Mouse (Mus musculus): ENCODE measurements at regions not wholly inside any gene's neighbourhood (a gene's known extent, or its start where the extent isn't known, plus 50 kb on each side); places are given as distances from the start of the nearest gene placed in this dataset.

- no peak for DNase-seq (ENCODE audit: low spot score)
Measured at GRCm38 (mm10) chr2:178660071-178660470, 229.7 kb downstream of the Cdh26 start.

DNA sequence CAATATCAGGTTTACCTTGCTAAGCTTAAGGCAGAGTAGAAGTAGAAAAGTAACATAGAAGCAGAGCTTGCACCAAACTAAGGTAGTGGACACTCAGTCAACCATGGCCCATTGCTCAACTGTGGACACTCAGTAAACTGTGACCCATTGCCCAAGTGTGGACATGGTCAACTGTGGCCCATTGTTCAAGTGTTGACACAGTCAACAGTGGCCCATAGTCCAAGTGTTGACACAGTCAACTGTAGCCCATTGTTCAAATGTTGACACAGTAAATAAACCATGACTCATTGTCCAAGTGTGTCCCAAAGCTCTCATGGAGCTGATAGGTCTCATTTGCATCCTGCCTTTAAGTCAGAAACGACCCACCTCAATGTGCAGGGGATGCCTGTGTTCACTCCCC is 232.1 kb downstream of the Cdh26 start:
- no peak for DNase-seq (ENCODE audit: low spot score)

- DNase-seq (ENCODE audit: low spot score): peak; percentile 89
Measured at GRCm38 (mm10) chr2:178664977-178665376, 234.6 kb downstream of the Cdh26 start.

GRCm38 (mm10) chr2:178668451-178668850 is 238.1 kb downstream of the Cdh26 start:
- no peak for DNase-seq (ENCODE audit: low spot score)

GRCm38 (mm10) chr2:178670952-178671351 is 240.6 kb downstream of the Cdh26 start:
- DNase-seq (ENCODE audit: low spot score): no peak

GRCm38 (mm10) chr2:178673621-178674020 is 243.3 kb downstream of the Cdh26 start:
- DNase-seq (ENCODE audit: low spot score): no peak

DNA sequence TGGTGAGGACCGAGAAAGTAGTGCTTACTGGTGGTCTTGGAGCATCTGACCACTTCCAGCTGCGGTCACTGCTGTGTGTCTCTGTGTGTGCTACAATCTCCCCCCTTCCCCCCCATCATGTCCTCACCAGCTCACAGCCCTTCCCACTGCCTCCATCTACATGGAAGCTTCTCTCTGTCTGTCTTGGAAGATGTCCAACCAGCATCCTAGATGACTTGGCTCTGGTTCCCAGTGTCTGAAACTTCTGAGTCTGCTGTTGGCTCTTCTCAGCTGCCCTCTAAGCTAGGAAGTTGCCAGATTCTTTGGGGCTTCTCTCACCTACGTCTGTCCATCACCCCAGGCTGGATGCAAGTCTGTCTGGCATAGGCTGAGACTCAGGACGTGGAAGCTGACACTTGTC is 244.3 kb downstream of the Cdh26 start:
- no peak for DNase-seq (ENCODE audit: low spot score)

GRCm38 (mm10) chr2:178676970-178677369 is 246.6 kb downstream of the Cdh26 start:
- no peak for DNase-seq (ENCODE audit: low spot score)

DNA sequence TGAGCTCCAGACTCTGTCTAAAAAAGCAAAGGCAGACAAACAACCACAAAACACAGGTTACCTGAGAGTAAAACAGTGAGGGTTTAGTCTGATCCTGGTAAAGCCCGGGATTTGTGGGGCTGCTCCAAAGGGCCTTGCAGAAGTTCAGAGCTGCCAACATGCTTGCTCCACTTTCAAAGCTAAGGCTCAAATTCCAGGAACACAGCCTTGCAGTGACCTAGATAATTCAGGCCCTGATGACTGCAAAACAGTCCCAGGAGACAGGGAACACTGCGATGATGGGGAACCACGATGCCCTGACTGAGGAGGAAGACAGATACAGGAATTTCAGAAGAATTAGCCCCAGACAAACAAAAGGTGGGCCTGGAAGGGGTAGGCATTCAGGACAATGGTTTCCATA is 250.0 kb downstream of the Cdh26 start:
- no peak for DNase-seq (ENCODE audit: low spot score)

DNA sequence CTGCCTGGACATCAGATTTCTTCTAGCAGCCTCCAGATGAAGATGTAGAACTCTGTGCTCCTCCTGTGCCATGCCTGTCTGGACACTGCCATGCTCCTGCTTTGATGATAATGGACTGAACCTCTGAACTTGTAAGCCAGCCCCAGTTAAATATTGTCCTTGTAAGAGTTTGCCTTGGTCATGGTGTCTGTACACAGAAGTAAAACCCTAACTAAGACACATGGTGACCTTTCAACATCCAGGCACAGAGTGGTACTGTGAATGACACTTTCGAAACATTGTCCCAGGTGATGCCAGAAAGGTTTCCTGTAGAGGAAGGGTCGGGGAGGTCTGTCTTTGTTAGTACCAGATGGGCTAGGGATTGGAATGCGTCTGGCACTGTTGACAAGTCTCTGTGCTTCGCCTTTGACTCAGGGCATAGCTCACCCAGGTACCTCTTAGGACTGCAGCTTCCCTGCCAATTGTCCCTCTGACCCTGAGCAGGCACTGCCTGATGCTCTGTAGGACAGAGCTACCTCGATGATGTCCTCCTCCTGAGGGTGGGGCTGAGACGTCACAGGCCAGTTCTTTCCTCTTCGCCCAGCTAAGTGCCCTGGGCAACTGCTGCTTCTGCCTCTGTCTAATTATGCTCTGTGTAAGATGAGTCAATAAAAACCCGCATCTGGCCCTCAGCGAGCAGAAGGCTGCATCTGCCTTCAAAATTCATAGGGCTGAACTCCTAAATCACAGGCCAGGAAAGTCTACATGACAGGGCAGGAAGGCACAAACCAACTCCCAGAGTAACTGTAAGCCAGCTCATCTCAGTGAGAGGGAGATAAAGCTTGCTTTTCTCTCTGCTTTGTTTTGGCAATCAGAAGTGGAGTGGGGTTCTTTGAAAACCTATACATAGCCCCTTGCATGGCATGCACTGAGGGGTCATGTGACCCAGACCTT is 254.0 kb downstream of the Cdh26 start:
- no peak for DNase-seq (ENCODE audit: low spot score)

DNA sequence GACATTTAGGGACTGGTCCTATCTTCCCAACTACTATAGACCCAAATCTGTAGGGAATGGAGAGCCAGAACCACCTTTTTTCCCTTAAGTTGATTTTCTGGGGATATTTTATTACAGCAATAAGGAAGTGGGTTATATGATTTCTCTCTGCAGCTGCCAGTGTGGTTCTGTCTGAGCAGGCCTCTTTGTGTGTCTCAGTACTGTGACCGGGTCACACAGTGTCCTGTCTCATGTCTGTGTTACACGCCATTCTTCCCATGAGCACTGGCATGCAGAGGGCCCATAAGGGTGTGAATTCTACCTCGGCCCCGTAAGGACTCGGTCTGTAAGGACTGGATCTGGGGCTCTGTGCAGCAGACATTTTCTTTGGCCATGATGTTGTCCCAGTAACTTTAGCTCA is 254.9 kb downstream of the Cdh26 start:
- DNase-seq (ENCODE audit: low spot score): no peak

DNA sequence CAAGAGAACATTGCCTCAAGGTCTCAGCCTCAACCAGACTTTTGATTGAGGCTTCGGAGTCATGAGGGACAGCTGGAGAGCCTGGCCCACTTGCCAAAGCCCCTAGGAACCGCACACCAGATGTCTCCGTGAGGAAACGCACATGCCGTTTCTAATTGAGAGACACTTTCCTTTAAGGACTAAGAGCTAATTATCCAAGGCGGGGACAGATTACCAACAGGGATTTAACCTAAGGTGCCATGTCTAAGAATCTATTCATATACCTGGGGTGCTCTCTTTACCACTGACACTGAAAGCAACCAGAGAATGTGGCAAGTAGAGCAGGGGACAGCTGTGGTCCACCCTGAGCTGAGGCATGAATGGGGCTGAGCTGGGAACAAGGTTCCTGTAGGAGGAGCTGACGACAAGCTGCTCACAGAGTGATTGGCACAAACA is 255.9 kb downstream of the Cdh26 start:
- peak; percentile 66 for DNase-seq (ENCODE audit: low spot score)

- peak; percentile 74 for DNase-seq (ENCODE audit: low spot score)
Measured at GRCm38 (mm10) chr2:178688586-178688985, 258.3 kb downstream of the Cdh26 start.

- DNase-seq (ENCODE audit: low spot score): no peak
Measured at GRCm38 (mm10) chr2:178691190-178691864, 261.0 kb downstream of the Cdh26 start.

- no peak for DNase-seq (ENCODE audit: low spot score)
Measured at GRCm38 (mm10) chr2:178691865-178692228, 261.5 kb downstream of the Cdh26 start.

GRCm38 (mm10) chr2:178692231-178692630 is 261.9 kb downstream of the Cdh26 start:
- DNase-seq (ENCODE audit: low spot score): no peak

- DNase-seq (ENCODE audit: low spot score): no peak
Measured at GRCm38 (mm10) chr2:178698648-178699047, 268.3 kb downstream of the Cdh26 start.

- DNase-seq (ENCODE audit: low spot score): no peak
Measured at GRCm38 (mm10) chr2:178700825-178701224, 270.5 kb downstream of the Cdh26 start.

- DNase-seq (ENCODE audit: low spot score): no peak
Measured at GRCm38 (mm10) chr2:178704510-178704909, 274.2 kb downstream of the Cdh26 start.

DNA sequence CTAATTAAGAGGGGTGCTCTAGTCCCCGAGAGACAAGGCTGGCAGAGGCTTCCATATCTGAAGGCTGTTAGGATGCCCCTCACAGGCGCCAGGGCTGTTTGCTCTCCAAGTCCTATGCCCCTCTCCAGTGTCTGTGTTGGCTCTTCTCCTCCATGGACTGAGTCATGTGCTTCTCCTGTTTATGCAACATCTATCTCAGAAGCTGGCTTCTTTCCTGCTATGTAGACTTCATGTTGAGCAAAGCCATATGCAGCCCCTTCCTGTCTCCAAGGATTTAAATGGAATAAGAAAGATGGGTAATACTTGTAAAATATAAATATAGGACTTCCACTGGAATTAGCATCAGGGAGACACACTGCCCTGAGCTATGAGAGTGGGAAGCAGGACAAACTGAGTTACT is 278.3 kb downstream of the Cdh26 start:
- no peak for DNase-seq (ENCODE audit: low spot score)

- DNase-seq (ENCODE audit: low spot score): no peak
Measured at GRCm38 (mm10) chr2:178709192-178709881, 279.0 kb downstream of the Cdh26 start.

DNA sequence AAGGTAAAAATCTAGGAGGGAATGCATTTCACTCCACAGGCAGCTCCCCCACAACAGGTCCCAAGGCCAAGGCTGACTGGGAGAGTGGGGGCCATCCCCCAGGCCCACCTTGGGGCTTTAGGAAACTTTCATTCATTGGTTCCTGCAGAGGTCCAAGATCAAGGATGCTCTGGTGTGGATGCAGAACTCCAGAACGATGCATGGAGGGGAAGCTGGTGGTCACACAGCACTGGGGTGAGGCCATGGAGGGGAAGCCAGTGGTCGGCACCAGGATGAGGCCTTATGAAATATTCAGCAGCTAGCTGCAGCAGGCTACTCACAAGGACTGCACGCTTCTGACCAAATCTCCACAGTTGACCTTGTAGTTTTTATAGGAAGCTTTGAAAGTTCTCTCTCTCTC is 279.7 kb downstream of the Cdh26 start:
- no peak for DNase-seq (ENCODE audit: low spot score)

DNA sequence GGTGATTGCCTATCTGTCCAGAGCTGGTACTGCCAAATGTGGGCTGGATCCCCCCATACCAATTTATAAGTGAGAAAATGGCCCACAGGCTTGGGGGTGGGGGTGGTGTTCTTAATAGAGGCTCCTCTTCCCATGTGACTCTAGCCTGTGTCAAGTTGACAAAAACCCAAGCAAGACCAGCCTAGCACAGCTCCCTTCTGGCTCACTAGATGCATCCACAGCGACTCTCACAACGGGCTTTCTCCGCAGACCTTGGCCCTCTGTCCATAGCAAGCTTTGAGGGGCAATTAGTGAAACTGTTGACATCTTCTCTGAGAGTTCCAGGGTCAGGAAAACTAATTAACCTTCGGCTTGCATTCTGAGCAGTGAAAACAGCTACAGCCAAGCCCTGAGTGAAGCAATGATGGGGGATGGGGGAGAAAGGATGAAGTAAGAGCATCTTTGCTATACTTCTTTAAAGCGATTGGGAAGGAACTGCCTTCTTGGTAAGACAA is 281.3 kb downstream of the Cdh26 start:
- DNase-seq (ENCODE audit: low spot score): peak; percentile 78
